Mouse (Mus musculus) MEL (cell line): ENCODE results near the gene Rbfox3.

ENCODE experiments used
- CHD2 ChIP-seq: IDR thresholded peaks from 2 replicates; pipeline ENCODE4 v1.6.1; 2011; ENCODE audit warnings: low read length, improper control_type of control experiment
- CTCF ChIP-seq, 3 experiments: IDR thresholded peaks in 2 of 3; conservative IDR thresholded peaks in 1 of 3; 2 replicates each; pipeline ENCODE4 v1.5.1; 2011 to 2012; ENCODE audit warnings: low read length in 3 of 3, low read depth in 2 of 3, mild to moderate bottlenecking in 2 of 3, improper control_type of control experiment in 1 of 3, inconsistent platforms in 1 of 3, mixed read lengths in 1 of 3, moderate library complexity in 1 of 3; ENCODE audit not compliant: control insufficient read depth in 1 of 3, insufficient read depth in 1 of 3, poor library complexity in 1 of 3, severe bottlenecking in 1 of 3
- E2F4 ChIP-seq: IDR thresholded peaks from 2 replicates; pipeline ENCODE4 v1.6.1; 2011; ENCODE audit warnings: low read depth, low read length, improper control_type of control experiment, borderline replicate concordance
- GABPA ChIP-seq: IDR thresholded peaks from 2 replicates; pipeline ENCODE4 v1.6.1; 2012; ENCODE audit warnings: low read depth, mild to moderate bottlenecking, inconsistent platforms, low read length, improper control_type of control experiment, moderate library complexity
- HCFC1 ChIP-seq: IDR thresholded peaks from 2 replicates; pipeline ENCODE4 v1.6.1; 2012; ENCODE audit warnings: low read depth, mild to moderate bottlenecking, inconsistent platforms, low read length, improper control_type of control experiment, moderate library complexity
- TAL1 ChIP-seq: IDR thresholded peaks from 2 replicates; pipeline ENCODE4 v1.6.1; 2012; ENCODE audit warnings: mild to moderate bottlenecking, inconsistent platforms, low read length, moderate library complexity, mixed read lengths
- USF1 ChIP-seq: IDR thresholded peaks from 2 replicates; pipeline ENCODE4 v1.6.1; 2014; ENCODE audit warnings: low read depth, mild to moderate bottlenecking, inconsistent platforms, low read length, improper control_type of control experiment, moderate library complexity
- ZC3H11A ChIP-seq: IDR thresholded peaks from 2 replicates; pipeline ENCODE4 v1.6.1; 2012; ENCODE audit warnings: low read depth, mild to moderate bottlenecking, inconsistent platforms, low read length, improper control_type of control experiment
- ZMIZ1 ChIP-seq: IDR thresholded peaks from 2 replicates; pipeline ENCODE4 v1.6.1; 2012; ENCODE audit warnings: low read depth, mild to moderate bottlenecking, inconsistent platforms, low read length, improper control_type of control experiment, moderate library complexity

GRCm38 (mm10) chr11:118678515-118679104 is 232.8 kb downstream of the Rbfox3 start:
- TF ChIP-seq TAL1 (no peak), E2F4 (no peak), ZMIZ1 (no peak), CTCF (IDR thresholded peaks at IDR 0.05 in 2 of 3, conservative IDR thresholded peaks at IDR 0.05 in 1 of 3; ENCODE audit: control insufficient read depth in 1 of 3, insufficient read depth in 1 of 3, low read depth in 2 of 3, low read length in 3 of 3, poor library complexity in 1 of 3, severe bottlenecking in 1 of 3) (no peak), USF1 (no peak), HCFC1 (no peak), GABPA (no peak), ZC3H11A (no peak), CHD2 (no peak)
